Comparison of ENCODE assay signal across 8 mouse cellular contexts in the genomic region with DNA sequence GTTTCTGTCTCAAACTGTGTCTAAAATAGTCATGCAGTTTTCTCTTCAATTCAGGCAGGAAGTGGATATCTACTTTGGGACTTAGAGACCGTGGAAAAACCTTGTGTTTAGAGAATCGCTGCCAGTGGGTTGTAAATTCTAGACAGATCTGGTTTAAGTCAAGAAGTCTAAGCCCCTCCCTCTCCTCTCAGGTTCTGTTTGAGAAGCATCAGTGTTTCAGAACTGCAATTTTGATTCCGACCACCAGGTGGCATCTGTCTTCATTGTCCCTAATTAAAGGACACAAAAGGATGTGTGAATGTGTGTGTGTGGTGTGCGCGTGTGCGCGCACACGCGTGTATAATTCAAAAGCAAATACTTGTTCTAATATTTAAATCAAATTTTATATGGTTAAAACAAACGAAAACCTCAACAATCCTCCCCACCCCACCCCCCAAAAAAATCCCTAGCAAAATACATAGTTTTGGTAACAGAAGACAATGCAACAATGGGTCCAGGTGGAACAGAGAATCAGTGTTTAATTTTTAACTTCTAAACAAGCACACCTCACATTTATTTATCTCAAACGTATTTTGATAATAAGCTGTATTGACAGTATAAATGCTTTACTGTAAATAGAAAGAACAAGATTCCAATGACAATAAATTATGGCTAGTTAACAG. TPM values are rescaled to one million over a fixed set of nuclear protein-coding genes. Genes with fewer than 3 reads are reported as not detected.
A peak's percentile ranks its signal among the peaks of the same experiment; 100 is the strongest.
DNase-seq lines count a peak whose midpoint lies in the region; ATAC-seq lines count a peak whose summit lies in the region.

No protein-coding gene starts in this region.

- H3K9me3 ChIP-seq in embryonic facial prominence, embryonic 10.5 days, result no peaks in the 10 kb centered on the region
- H3K9me3 ChIP-seq in kidney, embryonic 14.5 days (ENCODE audit: control insufficient read depth, low read length), result no peaks in the 10 kb centered on the region
- no peaks in the 10 kb centered on the region for H3K9me3 ChIP-seq in limb, embryonic 12.5 days

- no peak overlapping the region for H3K27ac ChIP-seq in embryonic facial prominence, embryonic 10.5 days (replicated peaks)
- no peak overlapping the region for H3K27ac ChIP-seq in kidney, embryonic 14.5 days (ENCODE audit: low read depth, low read length)
- H3K27ac ChIP-seq in limb, embryonic 12.5 days, result no peak overlapping the region

- peak; percentile 91 for ATAC-seq in kidney, embryonic 14.5 days (ENCODE audit: low FRiP score, low TSS enrichment)
- ATAC-seq in limb, embryonic 12.5 days (ENCODE audit: insufficient number of reproducible peaks, insufficient read depth, low FRiP score, low TSS enrichment, low read depth), result peak; percentile 47; the same call in 1 of the 2 replicates
- ATAC-seq in monocyte, adult 5-6 weeks (replicated peaks; ENCODE audit: insufficient number of reproducible peaks, low FRiP score, low TSS enrichment, poor library complexity, severe bottlenecking), result 0 out of 2 replicates have a peak, but pooled peaks have one; percentile 40

- H3K36me3 ChIP-seq in embryonic facial prominence, embryonic 10.5 days (replicated peaks), result no peaks in the 10 kb centered on the region
- no peaks in the 10 kb centered on the region for H3K36me3 ChIP-seq in kidney, embryonic 14.5 days (ENCODE audit: control insufficient read depth, insufficient read depth, low read length)
- no peaks in the 10 kb centered on the region for H3K36me3 ChIP-seq in limb, embryonic 12.5 days

- H3K9ac ChIP-seq in kidney, embryonic 14.5 days (ENCODE audit: low read depth, low read length), result no peak overlapping the region
- no peak overlapping the region for H3K9ac ChIP-seq in limb, embryonic 12.5 days (replicated peaks)

- no peaks in the 10 kb centered on the region for H3K4me1 ChIP-seq in embryonic facial prominence, embryonic 10.5 days
- no peaks in the 10 kb centered on the region for H3K4me1 ChIP-seq in kidney, embryonic 14.5 days (ENCODE audit: control insufficient read depth, insufficient read depth, low read length)
- no peaks in the 10 kb centered on the region for H3K4me1 ChIP-seq in limb, embryonic 12.5 days (replicated peaks)

- no peak overlapping the region for H3K4me3 ChIP-seq in embryonic facial prominence, embryonic 10.5 days
- H3K4me3 ChIP-seq in kidney, embryonic 14.5 days (ENCODE audit: low read length), result no peak overlapping the region
- H3K4me3 ChIP-seq in limb, embryonic 12.5 days (replicated peaks), result no peak overlapping the region

- DNase-seq in 3T3-L1 (ENCODE audit: low read depth, low spot score), result peak; percentile 89
- peak; percentile 36 for DNase-seq in adrenal gland, adult 8-10 months
- peak; percentile 81 for DNase-seq in embryonic facial prominence, embryonic 10.5 days (ENCODE audit: low spot score)
- peak; percentile 62 for DNase-seq in heart, adult 8-10 months (ENCODE audit: low spot score)
- DNase-seq in spleen, postnatal 36 days (ENCODE audit: low spot score in 2 of 2), result peak; percentile 28 to 55

- peaks cover 3% of the 10 kb centered on the region for H3K27me3 ChIP-seq in embryonic facial prominence, embryonic 10.5 days (replicated peaks; ENCODE audit: low read depth, poor library complexity, severe bottlenecking)
- H3K27me3 ChIP-seq in kidney, embryonic 14.5 days (ENCODE audit: control insufficient read depth, insufficient read depth, low read length), result no peaks in the 10 kb centered on the region
- 0 out of 2 replicates have a peak, but pooled peaks cover 3% of the 10 kb centered on the region for H3K27me3 ChIP-seq in limb, embryonic 12.5 days

- H3K4me2 ChIP-seq in kidney, embryonic 14.5 days (replicated peaks; ENCODE audit: low read depth, low read length), result no peak overlapping the region
- peak overlapping the region; percentile 15; the same call in 1 of the 2 replicates for H3K4me2 ChIP-seq in limb, embryonic 12.5 days

- 19% methylated on average over 11 of the region's 11 CpGs for WGBS in embryonic facial prominence, embryonic 10.5 days
- WGBS in kidney, embryonic 14.5 days, result 28% methylated on average over 11 of the region's 11 CpGs
- 20% methylated on average over 11 of the region's 11 CpGs for WGBS in limb, embryonic 12.5 days

RNA-seq across cellular contexts. Expression of a gene that starts 38.2 kb away (rescaled TPM):
- 10 to 100 TPM in 2 of 4 experiments, 1 to 10 TPM in 2; 9.2 to 13.7 (median 10.2) TPM for total RNA-seq in adrenal gland, adult 8-10 months (2022)
- 6.3 and 7.1 TPM in 2 replicates for polyA plus RNA-seq in embryonic facial prominence, embryonic 10.5 days (2016; fragmentation: Nextera tagmentation; extraction: Ambion mirVana)
- total RNA-seq in heart, adult 8-10 months (2022), result 1 to 10 TPM; 2.1 to 7.4 (median 5.0) TPM
- 5.3 and 5.5 TPM in 2 replicates for polyA plus RNA-seq in kidney, embryonic 14.5 days (2014; fragmentation: Nextera tagmentation; extraction: Ambion mirVana)
- 7.3 and 7.6 TPM in 2 replicates for polyA plus RNA-seq in limb, embryonic 12.5 days (2016; fragmentation: Nextera tagmentation; extraction: Ambion mirVana)
- 0.32 to 1.6 TPM (median 0.38 TPM) in 3 replicates for total RNA-seq in monocyte, adult 5-6 weeks (2017)

RNA-seq across cellular contexts. Expression of a gene that starts 47.2 kb away (rescaled TPM):
- total RNA-seq in adrenal gland, adult 8-10 months (2022), result 100 to 1,000 TPM in 3 of 4 experiments, 10 to 100 TPM in 1; 97.9 to 112 (median 105) TPM
- 218 and 219 TPM in 2 replicates for polyA plus RNA-seq in embryonic facial prominence, embryonic 10.5 days (2016; fragmentation: Nextera tagmentation; extraction: Ambion mirVana)
- total RNA-seq in heart, adult 8-10 months (2022), result 10 to 100 TPM; 59.2 to 80.7 (median 62.8) TPM
- polyA plus RNA-seq in kidney, embryonic 14.5 days (2014; fragmentation: Nextera tagmentation; extraction: Ambion mirVana), result 91.6 and 99.6 TPM in 2 replicates
- polyA plus RNA-seq in limb, embryonic 12.5 days (2016; fragmentation: Nextera tagmentation; extraction: Ambion mirVana), result 166 and 176 TPM in 2 replicates
- 217 to 274 TPM (median 232 TPM) in 3 replicates for total RNA-seq in monocyte, adult 5-6 weeks (2017)

RNA-seq across cellular contexts. Expression of a gene that starts 47.2 kb away (rescaled TPM):
- total RNA-seq in adrenal gland, adult 8-10 months (2022), result 10 to 100 TPM; 13.5 to 20.7 (median 14.0) TPM
- polyA plus RNA-seq in embryonic facial prominence, embryonic 10.5 days (2016; fragmentation: Nextera tagmentation; extraction: Ambion mirVana), result 5.9 and 7.2 TPM in 2 replicates
- 1 to 10 TPM; 1.7 to 2.7 (median 1.7) TPM for total RNA-seq in heart, adult 8-10 months (2022)
- polyA plus RNA-seq in kidney, embryonic 14.5 days (2014; fragmentation: Nextera tagmentation; extraction: Ambion mirVana), result 5.0 and 6.3 TPM in 2 replicates
- polyA plus RNA-seq in limb, embryonic 12.5 days (2016; fragmentation: Nextera tagmentation; extraction: Ambion mirVana), result 4.3 and 5.4 TPM in 2 replicates
- 10.8 to 17.9 TPM (median 14.2 TPM) in 3 replicates for total RNA-seq in monocyte, adult 5-6 weeks (2017)

Comparison
In these comparisons a context has a peak if more than half of its experiments do, and no peak if none do; other contexts are left out.
1. DNase-seq: peak in every context shown above with its lines; median percentile 89 in 3T3-L1; 81 in embryonic facial prominence, embryonic 10.5 days; 62 in heart, adult 8-10 months; 42 in spleen, postnatal 36 days; 36 in adrenal gland, adult 8-10 months.
2. ATAC-seq: peak in every context shown above with its lines; median percentile 91 in kidney, embryonic 14.5 days; 47 in limb, embryonic 12.5 days; 40 in monocyte, adult 5-6 weeks.